Mouse (Mus musculus): ENCODE results near the gene Syt3.

Syt3 gene

GRCm38 (mm10) chr7:44383980-44384715, at the start of gene Syt3:
Gene Syt3, plus strand, starts transcription at chr7:44384102.
- peak; percentile 92 for DNase-seq

- DNase-seq = peak; percentile 56
Observed at GRCm38 (mm10) chr7:44334139-44334538, 49.8 kb upstream of the Syt3 start.

- peak; percentile 86 for DNase-seq
Observed at GRCm38 (mm10) chr7:44335031-44335878, 48.6 kb upstream of the Syt3 start.

- DNase-seq = peak; percentile 81
Observed at GRCm38 (mm10) chr7:44336046-44337021, 47.6 kb upstream of the Syt3 start.

- peak; percentile 76 for DNase-seq
Observed at GRCm38 (mm10) chr7:44337121-44337849, 46.6 kb upstream of the Syt3 start.

GRCm38 (mm10) chr7:44340226-44340625, 43.7 kb upstream of the Syt3 start:
- no peak for DNase-seq

- no peak for DNase-seq
Observed at GRCm38 (mm10) chr7:44341119-44341518, 42.8 kb upstream of the Syt3 start.

GRCm38 (mm10) chr7:44341714-44342113, 42.2 kb upstream of the Syt3 start:
- DNase-seq = no peak

GRCm38 (mm10) chr7:44343459-44344015, 40.4 kb upstream of the Syt3 start:
- DNase-seq = no peak

GRCm38 (mm10) chr7:44344622-44345021, 39.3 kb upstream of the Syt3 start:
- DNase-seq = no peak

- DNase-seq = no peak
Observed at GRCm38 (mm10) chr7:44349043-44349442, 34.9 kb upstream of the Syt3 start.

- peak; percentile 87 for DNase-seq
Observed at GRCm38 (mm10) chr7:44350957-44351711, 32.8 kb upstream of the Syt3 start.

GRCm38 (mm10) chr7:44351881-44352749, 31.8 kb upstream of the Syt3 start:
- DNase-seq = peak; percentile 42

GRCm38 (mm10) chr7:44352750-44353600, 30.9 kb upstream of the Syt3 start:
- peak; percentile 60 for DNase-seq

GRCm38 (mm10) chr7:44353601-44354340, 30.1 kb upstream of the Syt3 start:
- DNase-seq = no peak

GRCm38 (mm10) chr7:44355411-44355810, 28.5 kb upstream of the Syt3 start:
- no peak for DNase-seq

- peak; percentile 69 for DNase-seq
Observed at GRCm38 (mm10) chr7:44356590-44357481, 27.1 kb upstream of the Syt3 start.
